Mouse (Mus musculus) cerebellum, adult 2 months (tissue): ENCODE data around the gene Prl8a9. TPM values are rescaled to one million over a fixed set of nuclear protein-coding genes. Genes with fewer than 3 reads are reported as not detected.

Source experiments
- DNase-seq, 2 experiments: peaks; one replicate each; pipeline ENCODE4 v3.0.0; 2021
- H3K27ac ChIP-seq: fragments of 200-500 bp; 2 replicates; pipeline ENCODE4 v1.5.1; 2012; ENCODE audit warnings: low read length, control low read depth, inconsistent platforms; ENCODE audit not compliant: insufficient read depth
- H3K27me3 ChIP-seq: fragments of 200-500 bp; 2 replicates; pipeline ENCODE4 v1.6.1; 2012; ENCODE audit warnings: inconsistent platforms, mild to moderate bottlenecking, low read length, moderate library complexity; ENCODE audit not compliant: control insufficient read depth, insufficient read depth
- H3K4me1 ChIP-seq: fragments of 200-500 bp; 2 replicates; pipeline ENCODE4 v1.6.1; 2011; ENCODE audit warnings: low read length; ENCODE audit not compliant: control insufficient read depth, insufficient read depth
- H3K4me3 ChIP-seq: fragments of 200-500 bp; replicated peaks from 2 replicates; pipeline ENCODE3; 2011; ENCODE audit warnings: mild to moderate bottlenecking, low read depth, low read length, control low read depth; ENCODE audit not compliant: insufficient read depth
- CTCF ChIP-seq: fragments of 200-500 bp; IDR thresholded peaks from 2 replicates; pipeline ENCODE4 v1.5.1; 2011; ENCODE audit warnings: low read depth, mild to moderate bottlenecking, control low read depth, low read length, moderate library complexity, borderline replicate concordance; ENCODE audit not compliant: insufficient read depth
- POLR2A ChIP-seq: fragments of 200-500 bp; IDR thresholded peaks from 2 replicates; pipeline ENCODE4 v1.6.1; 2011; ENCODE audit warnings: low read length, control low read depth, borderline replicate concordance; ENCODE audit not compliant: insufficient read depth
- WGBS: fragments of 180-500 bp; shearing (Covaris S2); methylation state at CpG from one replicate; pipeline ENCODE4 v1.1.7; 2018; 5-methylcytosine and 5-hydroxymethylcytosine counted together
- polyA plus RNA-seq: library from polyadenylated mRNA; depleted of rRNA; stranded (reverse); fragments of >200 nt; gene quantifications from 2 replicates; pipeline ENCODE4 v1.2.3, GENCODE M21; 2012; rRNA removed

The Prl8a9 gene
- polyA plus RNA-seq: 0.20 TPM in 1 of 2 replicates, not detected in the other

- no peak for DNase-seq
- H3K4me1 ChIP-seq: no peaks in the 10 kb centered on the region
- TF ChIP-seq POLR2A: no peak
- TF ChIP-seq CTCF: no peak
- H3K27ac ChIP-seq: no peak within 1 kb of the TSS
- WGBS: 90% methylated on average over 2 of the region's 2 CpGs
- H3K4me3 ChIP-seq: no peak within 1 kb of the TSS
- H3K27me3 ChIP-seq: no peaks in the 10 kb centered on the region
These were observed at the start of gene Prl8a9 for GRCm38 (mm10) chr13:27564506-27564905. Gene Prl8a9, minus strand, starts transcription at chr13:27564606.

GRCm38 (mm10) chr13:27610482-27610881, 46.1 kb upstream of the Prl8a9 start, which contains the start of gene Prl7b1:
Gene Prl7b1, minus strand, starts transcription at chr13:27610582.
- Histone ChIP-seq H3K27ac (no peak within 1 kb of the TSS), H3K4me1 (no peaks in the 10 kb centered on the region), H3K4me3 (no peak within 1 kb of the TSS), H3K27me3 (no peaks in the 10 kb centered on the region)
- DNase-seq: no peak
- 82% methylated on average over 4 of the region's 4 CpGs for WGBS
- TF ChIP-seq POLR2A: no peak
- no peak for TF ChIP-seq CTCF

GRCm38 (mm10) chr13:27582071-27582470, 17.7 kb upstream of the Prl8a9 start, which contains the start of gene Prl8a1:
Gene Prl8a1, minus strand, starts transcription at chr13:27582171.
- H3K4me3 ChIP-seq: no peak within 1 kb of the TSS
- H3K4me1 ChIP-seq: no peaks in the 10 kb centered on the region
- WGBS: 86% methylated on average over 2 of the region's 2 CpGs
- no peak for DNase-seq
- no peak within 1 kb of the TSS for H3K27ac ChIP-seq
- TF ChIP-seq CTCF: no peak
- TF ChIP-seq POLR2A: no peak
- H3K27me3 ChIP-seq: no peaks in the 10 kb centered on the region

GRCm38 (mm10) chr13:27553336-27553735, 11.1 kb downstream of the Prl8a9 start:
- no peak overlapping the region for H3K27ac ChIP-seq
- TF ChIP-seq POLR2A (no peak), CTCF (no peak)
- H3K4me3 ChIP-seq: no peak overlapping the region
- no peaks in the 10 kb centered on the region for H3K4me1 ChIP-seq
- H3K27me3 ChIP-seq: no peaks in the 10 kb centered on the region
- no peak for DNase-seq

- DNase-seq: no peak
- no peaks in the 10 kb centered on the region for H3K4me1 ChIP-seq
- H3K4me3 ChIP-seq: no peak overlapping the region
- TF ChIP-seq POLR2A (no peak), CTCF (no peak)
- H3K27ac ChIP-seq: no peak overlapping the region
- H3K27me3 ChIP-seq: no peaks in the 10 kb centered on the region
- WGBS: 85% methylated on average over 4 of the region's 4 CpGs
These were observed 41.2 kb downstream of the Prl8a9 start for GRCm38 (mm10) chr13:27523156-27523555.

GRCm38 (mm10) chr13:27513117-27513516, 51.3 kb downstream of the Prl8a9 start, which contains the start of gene Prl8a8:
Gene Prl8a8, minus strand, starts transcription at chr13:27513217.
- no peak for DNase-seq
- 92% methylated on average over 4 of the region's 4 CpGs for WGBS

More at GRCm38 (mm10) chr13:27513117-27513516, 51.3 kb downstream of the Prl8a9 start, which contains the start of gene Prl8a8:
- Histone ChIP-seq H3K4me1 (no peaks in the 10 kb centered on the region), H3K27ac (no peak within 1 kb of the TSS), H3K4me3 (no peak within 1 kb of the TSS), H3K27me3 (no peaks in the 10 kb centered on the region)
- no peak for TF ChIP-seq POLR2A
- no peak for TF ChIP-seq CTCF

Other genes starting within 250 kb of the Prl8a9 start
- gene Prl8a2, start 218.9 kb downstream of the Prl8a9 start, polyA plus RNA-seq: not detected in 2 replicates
- gene Prl2b1, start 173.8 kb downstream of the Prl8a9 start, polyA plus RNA-seq: 0.21 TPM in 1 of 2 replicates, not detected in the other
- not detected in 2 replicates for gene Prl8a6, start 125.9 kb downstream of the Prl8a9 start, polyA plus RNA-seq
- not detected in 2 replicates for gene Prl8a8, start 51.4 kb downstream of the Prl8a9 start, polyA plus RNA-seq
- not detected in 2 replicates for gene Prl8a1, start 17.6 kb upstream of the Prl8a9 start, polyA plus RNA-seq
- not detected in 2 replicates for gene Prl7b1, start 46.0 kb upstream of the Prl8a9 start, polyA plus RNA-seq
- gene Prl7a1, start 77.9 kb upstream of the Prl8a9 start, polyA plus RNA-seq: not detected in 2 replicates
- 0.08 TPM in 1 of 2 replicates, not detected in the other for gene Prl7a2, start 103.4 kb upstream of the Prl8a9 start, polyA plus RNA-seq
- gene Prl7d1, start 152.1 kb upstream of the Prl8a9 start, polyA plus RNA-seq: 0.08 TPM in 1 of 2 replicates, not detected in the other
- gene Prl7c1, start 216.2 kb upstream of the Prl8a9 start, polyA plus RNA-seq: not detected in 2 replicates
- gene Prl2a1, start 237.0 kb upstream of the Prl8a9 start, polyA plus RNA-seq: not detected in 2 replicates